Mouse (Mus musculus) 3134 (cell line): ENCODE data around the gene Gm28036.
"Not testable (repeated sequence)": the region's sequence is repeated elsewhere in the genome, so short reads cannot be mapped to it uniquely, and the experiment has no call there.

Experiments
- DNase-seq: peaks from one replicate; pipeline ENCODE4 v3.0.0-alpha.2; 2011; ENCODE audit warnings: low spot score; ENCODE audit not compliant: insufficient read length; ENCODE audit errors: extremely low read depth

Gene Gm28036

DNA sequence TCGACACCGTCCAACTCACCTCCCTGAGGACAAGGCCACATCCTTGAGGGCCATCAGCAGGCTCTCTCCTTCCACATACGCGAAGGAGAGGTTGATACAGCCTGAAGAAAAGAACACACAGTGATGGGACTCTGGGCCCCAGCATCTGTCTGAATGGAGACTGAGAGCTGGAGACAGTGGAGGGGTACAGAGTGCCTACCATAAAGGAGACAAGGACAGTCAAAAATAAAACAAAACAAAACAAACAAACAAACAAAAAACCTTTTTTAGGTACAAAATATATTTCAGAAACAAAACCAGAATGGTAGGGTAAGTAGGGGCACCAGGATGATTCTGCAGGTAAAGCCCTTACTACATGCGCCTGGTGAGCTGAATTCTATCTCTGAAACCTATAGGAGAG is at the start of gene Gm28036:
Gene Gm28036 (minus strand): TSS at position 101 of the 400 bp plus-strand sequence.
- DNase-seq, result no peak

- DNase-seq, result no peak
These were observed 39.7 kb upstream of the Gm28036 start for GRCm38 (mm10) chr2:156166557-156166956.

GRCm38 (mm10) chr2:156165478-156165877 is 38.6 kb upstream of the Gm28036 start:
- DNase-seq, result no peak

- DNase-seq, result no peak
These were observed 24.6 kb upstream of the Gm28036 start for GRCm38 (mm10) chr2:156151538-156151937.

- no peak for DNase-seq
These were observed 20.5 kb upstream of the Gm28036 start for GRCm38 (mm10) chr2:156147316-156147915.

DNA sequence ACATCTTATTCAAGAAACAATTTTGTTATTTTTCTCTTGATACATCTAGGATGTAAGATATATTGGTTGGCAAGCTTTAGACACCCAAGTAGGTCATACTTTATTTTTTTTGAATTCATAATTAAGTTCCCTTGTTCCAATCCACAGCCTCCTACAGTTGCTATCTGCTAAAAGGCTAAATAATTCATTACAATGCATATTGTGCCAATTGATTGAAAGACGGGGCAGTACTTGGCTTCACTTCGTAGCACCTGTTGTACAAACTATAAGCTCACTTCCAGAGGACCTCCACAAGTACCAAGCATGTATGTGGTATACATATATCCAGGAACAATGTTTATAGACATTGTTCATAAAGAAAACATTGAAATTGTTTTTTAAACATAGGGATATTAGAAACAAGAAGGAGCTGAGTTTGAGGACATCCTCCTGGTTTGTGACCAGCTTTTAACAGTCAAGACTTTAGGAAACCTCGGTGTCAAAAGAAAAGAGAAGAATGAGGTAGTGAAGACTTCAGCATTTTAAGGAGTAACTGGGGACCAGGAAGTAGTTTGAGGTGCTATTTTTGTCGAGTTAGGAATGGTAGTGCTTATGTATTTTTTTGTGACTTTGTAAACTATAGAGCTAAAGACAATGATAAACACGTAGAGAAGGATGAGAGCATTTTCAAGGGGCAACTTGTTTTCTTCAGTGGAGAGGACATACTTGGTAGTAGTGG is 19.5 kb upstream of the Gm28036 start:
- DNase-seq, result no peak

GRCm38 (mm10) chr2:156145486-156146130 is 18.7 kb upstream of the Gm28036 start:
- no peak for DNase-seq

DNA sequence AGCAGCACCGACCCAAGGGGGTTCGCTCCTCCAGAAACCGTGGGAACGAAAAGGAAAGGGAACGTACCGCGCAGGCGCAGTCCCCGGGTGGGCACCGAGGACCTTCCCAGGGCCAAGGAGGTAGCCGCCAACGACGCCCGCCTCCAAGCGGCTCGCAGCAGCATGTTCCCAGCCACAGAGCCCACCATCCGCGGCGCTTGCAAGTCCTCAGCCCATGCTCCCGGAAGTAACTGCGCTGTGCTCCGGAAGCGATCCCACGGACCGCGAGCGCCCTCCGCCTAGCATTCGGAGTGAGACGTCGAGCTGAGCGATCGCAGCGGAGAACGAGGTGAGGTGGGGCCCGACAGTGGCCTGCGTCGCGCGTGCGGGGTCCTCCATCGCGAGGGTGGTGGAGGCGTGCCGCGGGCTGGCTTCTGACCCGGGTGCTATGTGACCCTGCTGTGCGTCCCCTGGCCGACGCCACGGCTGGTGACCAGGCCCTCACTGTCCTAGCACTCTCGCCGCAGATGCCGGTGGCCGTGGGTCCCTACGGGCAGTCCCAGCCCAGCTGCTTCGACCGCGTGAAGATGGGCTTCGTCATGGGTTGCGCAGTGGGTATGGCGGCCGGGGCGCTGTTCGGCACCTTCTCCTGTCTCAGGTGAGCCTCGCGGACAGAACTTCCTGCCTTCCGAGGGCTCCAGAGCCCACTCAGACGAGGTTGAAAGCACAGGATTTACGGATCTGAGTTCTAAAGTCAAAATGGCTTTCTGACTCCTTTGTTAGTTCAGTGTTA is 17.2 kb upstream of the Gm28036 start, which contains the start of the genes Romo1 and Nfs1:
Gene Romo1 (plus strand): TSS at position 87 of the 772 bp plus-strand sequence.
Gene Nfs1 (minus strand): TSS at position 234 of the 772 bp plus-strand sequence.
- peak; percentile 97 for DNase-seq

DNA sequence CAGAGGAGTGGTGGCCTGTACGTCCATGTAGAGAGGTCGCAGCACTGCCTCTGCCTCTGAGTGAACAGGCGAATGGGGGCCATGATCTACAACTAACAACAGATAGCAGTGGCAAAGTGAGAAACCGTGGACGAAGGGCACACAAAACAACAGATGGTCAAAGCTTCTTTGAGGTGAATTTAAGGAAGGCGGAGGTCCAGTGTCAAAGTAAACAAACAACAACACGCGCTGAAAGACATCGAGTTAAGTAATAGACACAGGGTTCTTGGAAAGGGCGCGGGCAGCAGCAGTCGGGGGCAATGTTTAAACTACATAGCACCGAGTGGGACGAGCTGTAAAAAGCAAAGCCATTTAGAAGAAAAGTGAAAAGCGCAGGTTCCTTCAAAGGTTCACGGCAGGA is 16.5 kb upstream of the Gm28036 start:
- DNase-seq, result no peak

DNA sequence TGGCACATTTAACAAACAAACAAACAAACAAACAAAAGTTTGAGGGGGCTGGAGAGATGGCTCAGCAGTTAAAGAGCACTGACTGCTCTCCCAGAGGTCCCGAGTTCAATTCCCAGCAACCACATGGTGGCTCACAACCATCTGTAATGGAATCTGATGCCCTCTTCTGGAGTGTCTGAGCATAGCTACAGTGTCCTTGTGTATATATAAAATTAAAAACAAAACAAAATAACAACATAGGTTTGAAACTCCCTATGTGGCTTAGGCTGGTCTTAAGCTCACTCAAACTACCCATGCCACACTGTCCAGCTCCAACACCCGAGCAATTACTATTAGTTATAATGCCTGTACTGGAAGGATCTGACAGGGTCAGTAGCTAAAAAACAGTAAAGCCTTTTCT is 15.9 kb upstream of the Gm28036 start:
- no peak for DNase-seq

DNA sequence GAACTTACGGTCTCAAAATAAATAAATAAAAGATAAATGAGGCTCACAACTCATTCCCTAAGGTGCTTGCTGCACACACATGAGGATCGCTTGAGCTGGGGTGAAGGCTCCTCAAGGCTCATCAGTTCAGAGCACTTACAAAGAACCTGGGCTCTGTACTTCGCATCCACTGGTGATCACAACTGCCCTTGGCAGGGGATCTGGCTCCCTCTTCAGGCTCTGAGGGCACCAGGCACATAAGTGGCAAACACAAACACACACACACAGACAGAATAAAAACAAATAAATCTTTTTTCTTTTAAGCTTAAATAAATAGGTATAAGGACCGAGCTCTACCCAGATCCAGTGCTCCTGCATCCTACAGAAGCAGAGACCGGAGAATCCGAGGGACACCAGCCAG is 8.8 kb upstream of the Gm28036 start:
- no peak for DNase-seq

DNA sequence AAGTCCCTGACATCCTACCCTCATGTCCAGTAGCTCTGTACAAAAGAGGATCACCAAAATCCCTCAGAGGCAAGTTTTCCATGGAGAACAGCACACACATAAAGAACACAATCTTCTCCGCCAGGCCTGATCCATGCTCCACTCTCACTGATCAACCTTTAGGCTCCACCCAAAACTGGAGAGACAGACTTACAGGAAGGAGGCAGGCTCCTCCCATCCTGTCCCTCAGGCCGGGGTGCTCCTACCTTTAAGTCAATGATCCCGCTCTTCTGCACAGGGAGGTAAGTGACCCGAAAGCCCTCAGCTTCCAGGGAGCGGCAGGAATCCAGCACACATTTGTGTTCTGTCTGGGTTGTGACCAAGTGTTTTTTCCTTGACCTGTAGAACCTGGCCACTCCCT is 7.3 kb upstream of the Gm28036 start:
- no peak for DNase-seq

DNA sequence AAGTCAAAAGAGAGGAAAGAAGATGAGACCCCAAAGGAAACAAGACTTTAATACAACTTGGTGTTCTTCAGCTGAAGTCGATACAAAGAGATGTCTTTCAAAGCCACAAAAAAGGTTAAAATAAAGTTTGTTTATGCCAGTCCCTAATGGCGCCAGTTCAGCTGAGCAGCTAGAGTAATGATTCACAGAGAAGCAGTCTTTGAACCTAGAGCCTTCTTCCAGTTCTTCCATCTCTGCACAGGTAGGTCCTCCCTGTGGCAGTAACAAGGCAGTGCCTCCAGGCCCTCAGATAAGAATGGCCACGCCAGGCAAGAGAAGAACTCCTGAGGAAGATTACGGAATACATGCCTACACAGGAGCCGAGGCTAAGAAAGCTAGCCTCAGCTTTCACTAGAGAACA is 3.2 kb downstream of the Gm28036 start:
- no peak for DNase-seq

- DNase-seq, result peak; percentile 72
These were observed 7.3 kb downstream of the Gm28036 start for GRCm38 (mm10) chr2:156119566-156119965.

- not testable (repeated sequence) for DNase-seq
These were observed 14.8 kb downstream of the Gm28036 start for GRCm38 (mm10) chr2:156112080-156112423.

GRCm38 (mm10) chr2:156111358-156112079 is 15.4 kb downstream of the Gm28036 start, which contains the start of the genes Cpne1 and Rbm12:
Cpne1 (minus strand) TSS chr2:156111965.
Rbm12 (minus strand) TSS chr2:156111978.
- peak; percentile 92 for DNase-seq

DNA sequence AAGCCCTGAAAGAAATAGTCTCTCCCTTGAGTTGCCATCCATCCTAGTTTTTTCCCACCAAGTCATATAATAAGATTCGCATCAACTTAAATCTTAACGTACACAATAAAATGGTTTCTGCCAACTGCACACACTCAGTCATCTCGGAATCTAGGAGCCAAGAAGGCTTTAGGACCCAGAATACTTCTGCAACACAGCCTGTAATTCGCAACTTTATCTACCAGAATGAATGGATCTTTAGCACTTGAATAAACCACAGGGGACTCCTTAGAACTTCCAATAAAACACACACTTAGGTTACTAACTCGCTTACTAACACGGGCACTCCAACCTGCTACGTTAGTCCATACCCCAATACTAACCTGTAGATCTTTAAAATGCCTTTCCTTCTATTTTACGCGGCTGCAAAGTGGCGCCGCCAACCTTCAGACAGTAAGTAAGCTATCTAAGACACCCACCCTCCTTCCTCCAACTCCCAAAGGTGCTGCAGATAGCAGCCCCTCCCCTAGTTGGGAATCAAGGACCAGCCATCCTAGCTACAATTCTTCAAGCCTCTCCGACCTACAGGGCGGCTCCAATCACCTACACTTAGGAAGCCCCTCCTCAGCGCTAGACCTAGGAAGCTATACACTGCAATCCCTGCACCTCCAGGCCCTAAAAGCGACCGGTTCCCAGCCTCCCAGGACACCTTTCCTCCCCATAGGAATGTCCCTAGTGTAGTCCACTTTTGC is 16.1 kb downstream of the Gm28036 start:
- no peak for DNase-seq

DNA sequence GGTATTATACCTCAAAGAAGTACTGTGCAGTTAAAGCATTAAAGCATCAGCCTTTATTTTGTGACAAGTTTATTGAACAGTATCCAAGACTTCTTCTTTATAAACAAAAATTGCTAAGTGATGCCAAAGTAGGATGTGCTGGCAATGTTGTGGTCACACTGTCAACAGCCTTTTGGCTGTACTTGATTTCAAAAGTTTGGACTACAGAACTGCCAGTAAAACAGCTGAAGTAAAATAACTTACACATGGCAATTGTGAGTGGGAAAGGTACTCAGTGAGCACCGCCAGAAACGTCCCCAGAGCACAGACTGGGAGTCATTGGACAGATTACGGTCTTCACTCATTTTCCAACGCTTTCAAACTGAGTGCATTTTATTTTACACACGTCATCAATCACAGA is 35.0 kb downstream of the Gm28036 start:
- no peak for DNase-seq

DNA sequence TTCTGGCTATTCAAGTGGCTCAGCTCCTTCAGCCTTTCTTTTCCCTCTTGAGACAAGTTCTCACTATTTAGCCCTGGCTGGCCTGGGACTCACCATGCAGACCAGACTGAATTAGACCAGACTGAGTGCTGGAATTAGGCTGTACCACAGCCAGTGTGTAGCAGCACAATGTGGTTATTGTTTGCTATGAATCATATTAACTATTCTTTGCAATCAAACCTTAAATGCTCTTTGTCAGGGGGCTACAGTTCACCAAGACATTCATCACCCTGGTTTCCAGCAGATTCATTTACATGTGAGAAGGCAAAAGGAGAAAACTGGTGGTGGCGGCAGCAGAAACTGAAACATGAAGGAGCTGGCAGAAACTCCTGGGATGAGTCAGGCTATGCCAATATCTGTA is 37.1 kb downstream of the Gm28036 start:
- DNase-seq, result no peak
